Mouse (Mus musculus): ENCODE data around the gene Zfp575.
A peak's percentile ranks its signal among the peaks of the same experiment; 100 is the strongest.

GRCm38 (mm10) chr7:24621193-24621592, 33.8 kb upstream of the Zfp575 start:
- TF ChIP-seq CTCF (IDR thresholded peaks at IDR 0.05; ENCODE audit: insufficient read depth, low read length) (0 out of 2 replicates have a peak, but pooled peaks have one; percentile 3), POLR2A (IDR thresholded peaks at IDR 0.05; ENCODE audit: borderline replicate concordance, extremely low read depth, low read depth, low read length) (no peak)

Data from lung, adult 2 months (tissue).